Mouse (Mus musculus) lung, embryonic 14.5 days (tissue): ENCODE data around the gene Apoc3. TPM values are rescaled to one million over a fixed set of nuclear protein-coding genes. Genes with fewer than 3 reads are reported as not detected.

Experiments used
- ATAC-seq: fragments of 200-750 bp; cut with Nextera tagmentation; 2 replicates; pipeline ENCODE4 v1.8.0; 2017; ENCODE audit warnings: mild to moderate bottlenecking, moderate TSS enrichment, moderate library complexity; ENCODE audit not compliant: insufficient read depth
- DNase-seq: peaks from one replicate; pipeline ENCODE4 v3.0.0-alpha.2; 2015
- H3K27ac ChIP-seq: fragments of 300-500 bp; sonication (generic); 2 replicates; pipeline ENCODE4 v1.5.1; 2014; ENCODE audit warnings: low read depth, mild to moderate bottlenecking, moderate library complexity
- H3K27me3 ChIP-seq: fragments of 300-500 bp; sonication (generic); 2 replicates; pipeline ENCODE4 v1.6.1; 2014; ENCODE audit warnings: low read length, control low read depth; ENCODE audit not compliant: insufficient read depth
- H3K36me3 ChIP-seq: fragments of 300-500 bp; sonication (generic); 2 replicates; pipeline ENCODE4 v1.6.1; 2014; ENCODE audit warnings: control low read depth; ENCODE audit not compliant: insufficient read depth
- H3K4me1 ChIP-seq: fragments of 300-500 bp; sonication (generic); 2 replicates; pipeline ENCODE4 v1.6.1; 2014; ENCODE audit warnings: antibody characterized with exemption, control low read depth; ENCODE audit not compliant: insufficient read depth
- H3K4me2 ChIP-seq: fragments of 300-500 bp; sonication (generic); 2 replicates; pipeline ENCODE4 v1.6.1; 2014; ENCODE audit warnings: mild to moderate bottlenecking
- H3K4me3 ChIP-seq: fragments of 300-500 bp; sonication (generic); 2 replicates; pipeline ENCODE4 v1.5.1; 2014; ENCODE audit warnings: low read depth, low read length
- H3K9ac ChIP-seq: fragments of 300-500 bp; sonication (generic); 2 replicates; pipeline ENCODE4 v1.6.1; 2014
- H3K9me3 ChIP-seq: fragments of 300-500 bp; sonication (generic); 2 replicates; pipeline ENCODE4 v1.6.1; 2016; ENCODE audit warnings: low read depth, low read length, control low read depth
- CTCF ChIP-seq: IDR thresholded peaks from 2 replicates; pipeline ENCODE4 v1.5.1; 2016; ENCODE audit warnings: antibody characterized with exemption, low read depth
- WGBS: fragments of 180-500 bp; shearing (Covaris S2); extraction: QIAGEN DNeasy Blood & Tissue Kit; methylation state at CpG from one replicate; pipeline ENCODE4 v1.1.7; 2014; 5-methylcytosine and 5-hydroxymethylcytosine counted together
- polyA plus RNA-seq: library from polyadenylated mRNA; unstranded; fragments of >200 nt; fragmentation: Nextera tagmentation; extraction: Ambion mirVana; gene quantifications from 2 replicates; pipeline ENCODE4 v1.2.1, GENCODE M21; 2014

Apoc3 gene
- polyA plus RNA-seq, 1 experiment from 2014 or later = not detected

- Histone ChIP-seq H3K27ac (no peak overlapping the region), H3K9me3 (no peaks in the 10 kb centered on the region), H3K4me2 (no peak overlapping the region), H3K4me1 (no peaks in the 10 kb centered on the region), H3K36me3 (peaks cover 34% of the 10 kb centered on the region), H3K27me3 (no peaks in the 10 kb centered on the region), H3K9ac (no peak overlapping the region), H3K4me3 (no peak overlapping the region)
- no peak for TF ChIP-seq CTCF
- DNase-seq = no peak
- 78% methylated on average over 6 of the region's 6 CpGs for WGBS
- ATAC-seq = no peak
Observed at GRCm38 (mm10) chr9:46223090-46223489, 12.3 kb downstream of the Apoc3 start.

- Histone ChIP-seq H3K4me1 (no peaks in the 10 kb centered on the region), H3K4me3 (no peak overlapping the region), H3K9ac (no peak overlapping the region), H3K27me3 (no peaks in the 10 kb centered on the region), H3K27ac (no peak overlapping the region), H3K4me2 (no peak overlapping the region), H3K36me3 (peaks cover 35% of the 10 kb centered on the region), H3K9me3 (no peaks in the 10 kb centered on the region)
- TF ChIP-seq CTCF = no peak
- no peak for DNase-seq
- 64% methylated on average over 9 of the region's 9 CpGs for WGBS
- ATAC-seq = no peak
Observed at GRCm38 (mm10) chr9:46218176-46218575, 17.3 kb downstream of the Apoc3 start.

- no peak for TF ChIP-seq CTCF
- H3K9ac ChIP-seq = no peak overlapping the region
- H3K4me2 ChIP-seq = no peak overlapping the region
- H3K4me1 ChIP-seq = no peaks in the 10 kb centered on the region
- peaks cover 40% of the 10 kb centered on the region for H3K36me3 ChIP-seq
- no peak overlapping the region for H3K4me3 ChIP-seq
- H3K9me3 ChIP-seq = no peaks in the 10 kb centered on the region
- DNase-seq = no peak
- WGBS = 81% methylated on average over 13 of the region's 13 CpGs
- no peak overlapping the region for H3K27ac ChIP-seq
- no peaks in the 10 kb centered on the region for H3K27me3 ChIP-seq
- ATAC-seq = no peak
Observed at GRCm38 (mm10) chr9:46216744-46217470, 18.5 kb downstream of the Apoc3 start.

GRCm38 (mm10) chr9:46215338-46216322 is 19.8 kb downstream of the Apoc3 start:
- Histone ChIP-seq H3K9ac (no peak overlapping the region), H3K9me3 (no peaks in the 10 kb centered on the region), H3K4me2 (no peak overlapping the region), H3K27ac (no peak overlapping the region), H3K4me1 (no peaks in the 10 kb centered on the region), H3K36me3 (peaks cover 41% of the 10 kb centered on the region), H3K27me3 (no peaks in the 10 kb centered on the region), H3K4me3 (no peak overlapping the region)
- WGBS = 38% methylated on average over 11 of the region's 11 CpGs
- no peak for ATAC-seq
- DNase-seq = no peak
- no peak for TF ChIP-seq CTCF

GRCm38 (mm10) chr9:46214946-46215337 is 20.5 kb downstream of the Apoc3 start:
- peaks cover 41% of the 10 kb centered on the region for H3K36me3 ChIP-seq
- no peaks in the 10 kb centered on the region for H3K9me3 ChIP-seq
- no peaks in the 10 kb centered on the region for H3K27me3 ChIP-seq
- no peak overlapping the region for H3K9ac ChIP-seq
- 80% methylated on average over 10 of the region's 10 CpGs for WGBS
- H3K4me2 ChIP-seq = no peak overlapping the region
- no peak for ATAC-seq
- no peaks in the 10 kb centered on the region for H3K4me1 ChIP-seq
- DNase-seq = no peak
- H3K4me3 ChIP-seq = no peak overlapping the region
- no peak overlapping the region for H3K27ac ChIP-seq
- no peak for TF ChIP-seq CTCF

- TF ChIP-seq CTCF = no peak
- Histone ChIP-seq H3K4me3 (no peak overlapping the region), H3K4me1 (no peaks in the 10 kb centered on the region), H3K4me2 (no peak overlapping the region), H3K9ac (no peak overlapping the region), H3K27me3 (no peaks in the 10 kb centered on the region), H3K27ac (no peak overlapping the region), H3K36me3 (peaks cover 45% of the 10 kb centered on the region), H3K9me3 (no peaks in the 10 kb centered on the region)
- 49% methylated on average over 4 of the region's 4 CpGs for WGBS
- DNase-seq (no peak), ATAC-seq (no peak)
Observed at GRCm38 (mm10) chr9:46214276-46214675, 21.2 kb downstream of the Apoc3 start.

- Histone ChIP-seq H3K9ac (no peak overlapping the region), H3K4me1 (no peaks in the 10 kb centered on the region), H3K27ac (no peak overlapping the region), H3K27me3 (no peaks in the 10 kb centered on the region), H3K4me3 (no peak overlapping the region), H3K4me2 (no peak overlapping the region), H3K36me3 (peaks cover 71% of the 10 kb centered on the region), H3K9me3 (no peaks in the 10 kb centered on the region)
- WGBS = 90% methylated on average over 12 of the region's 12 CpGs
- no peak for ATAC-seq
- DNase-seq = no peak
- no peak for TF ChIP-seq CTCF
Observed at GRCm38 (mm10) chr9:46210473-46210872, 25.0 kb downstream of the Apoc3 start.
